Mouse (Mus musculus) WW6 (cell line): ENCODE measurements around the gene Ghrh.

Experiments used
- DNase-seq: peaks from one replicate; pipeline ENCODE4 v3.0.0-alpha.2; 2013; ENCODE audit warnings: low read depth, low spot score

Gene Ghrh

GRCm38 (mm10) chr2:157308273-157308917 lies 38.9 kb downstream of the Ghrh start:
- DNase-seq: no peak

DNA sequence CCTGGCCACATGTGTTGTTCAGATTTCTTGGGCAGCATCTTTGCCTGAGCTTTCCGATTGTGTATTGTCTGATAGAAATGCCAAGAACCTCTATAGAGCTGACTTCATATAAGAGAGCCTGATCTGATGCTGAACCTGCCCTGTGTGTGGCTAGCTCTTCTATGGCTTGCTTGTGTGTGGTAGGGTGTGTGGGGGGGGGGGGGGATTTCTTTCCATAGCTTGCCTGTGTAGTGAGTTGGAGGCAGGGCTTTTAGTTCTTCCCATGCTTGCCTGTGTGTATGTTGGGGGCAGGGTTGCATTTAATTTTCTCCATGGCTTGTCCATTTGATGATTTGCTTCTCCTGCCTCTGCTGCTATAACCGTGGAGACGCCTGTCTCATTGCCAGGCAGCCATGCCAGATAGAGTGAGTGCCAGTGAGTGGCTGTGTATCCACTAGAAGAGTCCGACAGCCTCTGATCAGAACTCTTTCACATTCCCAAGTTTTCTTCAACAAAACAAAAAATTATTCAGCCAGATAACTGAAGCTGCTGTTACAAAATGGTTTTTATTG lies 39.5 kb downstream of the Ghrh start:
- no peak for DNase-seq

GRCm38 (mm10) chr2:157306091-157307032 lies 40.9 kb downstream of the Ghrh start:
- no peak for DNase-seq

DNA sequence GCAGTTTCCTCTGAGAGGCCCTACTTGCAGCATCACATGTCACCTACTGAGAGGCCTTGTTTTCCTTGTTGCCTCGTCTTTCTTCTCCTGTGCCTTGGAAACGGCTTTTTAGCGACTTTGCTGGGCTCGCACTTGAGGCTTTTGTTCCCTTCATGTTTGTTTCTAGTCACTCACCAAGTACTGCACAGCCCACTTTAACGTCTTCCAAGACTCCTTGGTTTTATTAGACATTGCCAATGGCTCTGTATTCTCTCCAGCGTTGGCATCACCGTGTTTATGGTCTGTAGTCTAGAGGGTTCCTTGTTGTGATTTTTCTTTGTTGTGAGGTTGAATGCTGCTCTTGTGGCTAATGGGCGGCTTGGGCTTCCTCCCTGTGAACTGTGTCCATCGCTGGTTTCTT lies 44.2 kb downstream of the Ghrh start:
- DNase-seq: no peak

- no peak for DNase-seq
Measured at GRCm38 (mm10) chr2:157300051-157300450, 47.3 kb downstream of the Ghrh start.

- no peak for DNase-seq
Measured at GRCm38 (mm10) chr2:157296105-157296689, 51.1 kb downstream of the Ghrh start.

- no peak for DNase-seq
Measured at GRCm38 (mm10) chr2:157292093-157292492, 55.2 kb downstream of the Ghrh start.

- DNase-seq: no peak
Measured at GRCm38 (mm10) chr2:157288996-157289395, 58.3 kb downstream of the Ghrh start.

DNA sequence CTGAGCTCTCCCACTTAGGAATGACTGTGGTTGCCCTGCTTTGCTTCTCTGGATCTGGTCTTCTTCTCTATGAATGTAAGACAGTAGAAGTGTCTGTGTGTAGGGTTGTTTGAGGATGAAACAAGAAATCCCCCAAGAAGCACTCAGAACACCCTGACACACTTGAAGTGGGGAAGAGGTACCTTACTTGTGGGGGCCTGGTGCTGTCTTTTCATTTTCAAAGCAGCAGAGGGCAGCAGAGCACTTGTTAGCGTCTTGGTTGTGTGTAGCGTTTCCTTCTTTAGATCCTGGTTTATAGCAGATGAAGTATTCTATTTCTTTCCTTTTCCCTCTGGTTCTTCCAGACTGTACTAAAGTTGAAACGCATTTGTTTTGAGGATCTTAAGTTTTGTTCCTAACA lies 59.8 kb downstream of the Ghrh start:
- no peak for DNase-seq

- no peak for DNase-seq
Measured at GRCm38 (mm10) chr2:157283321-157283720, 64.0 kb downstream of the Ghrh start.
